Mouse (Mus musculus) cerebellum, adult 2 months (tissue): ENCODE results near the gene Rabep1.

Experiments
- CTCF ChIP-seq: fragments of 200-500 bp; IDR thresholded peaks from 2 replicates; pipeline ENCODE4 v1.5.1; 2011; ENCODE audit warnings: low read depth, mild to moderate bottlenecking, control low read depth, low read length, moderate library complexity, borderline replicate concordance; ENCODE audit not compliant: insufficient read depth
- POLR2A ChIP-seq: fragments of 200-500 bp; IDR thresholded peaks from 2 replicates; pipeline ENCODE4 v1.6.1; 2011; ENCODE audit warnings: low read length, control low read depth, borderline replicate concordance; ENCODE audit not compliant: insufficient read depth

DNA sequence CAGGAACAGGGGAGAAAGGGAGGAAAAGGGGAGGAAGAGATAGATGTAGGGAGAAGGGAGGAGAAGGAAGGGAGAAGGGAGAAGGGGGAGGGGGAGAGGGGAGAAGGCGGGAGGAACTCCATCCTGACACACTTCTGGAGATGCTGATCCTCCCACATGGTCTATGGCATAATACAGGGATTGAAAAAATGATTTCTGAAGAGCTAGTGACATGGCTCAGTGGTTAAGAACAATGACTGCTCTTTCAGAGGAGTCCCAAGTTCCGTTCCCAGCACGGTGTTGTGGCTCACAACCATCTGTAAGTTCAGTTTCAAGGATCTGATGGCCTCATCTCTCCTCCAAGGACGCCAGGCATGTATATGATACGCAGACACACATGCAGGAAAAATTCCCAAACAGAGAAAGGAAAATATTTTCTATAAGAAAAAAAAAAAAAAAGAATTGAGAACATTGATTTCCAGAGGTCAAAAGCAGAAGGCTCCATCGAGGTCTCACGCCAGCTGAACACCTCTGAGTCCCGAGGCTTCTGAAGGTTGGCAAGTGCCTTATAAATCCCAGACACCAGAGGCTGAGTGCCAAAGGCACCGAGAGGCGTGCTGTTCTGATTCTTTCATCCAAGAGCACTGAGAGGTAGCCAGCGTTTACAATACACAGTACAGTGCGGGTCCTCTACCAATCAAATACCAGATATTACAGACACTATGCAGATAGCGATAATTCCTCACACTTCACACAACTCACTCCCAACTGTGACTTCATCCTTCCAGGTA is 32.9 kb upstream of the Rabep1 start:
- no peak for TF ChIP-seq CTCF
- no peak for TF ChIP-seq POLR2A
